Mouse (Mus musculus) stomach, embryonic 16.5 days (tissue): ENCODE results near the gene Sh2d2a. TPM values are rescaled to one million over a fixed set of nuclear protein-coding genes. Genes with fewer than 3 reads are reported as not detected.

Experiments
- ATAC-seq: fragments of 200-750 bp; cut with Nextera tagmentation; 2 replicates; pipeline ENCODE4 v1.8.0; 2017; ENCODE audit warnings: moderate number of reproducible peaks, moderate TSS enrichment; ENCODE audit not compliant: insufficient read depth, low FRiP score
- H3K27ac ChIP-seq: fragments of 300-500 bp; sonication (generic); 2 replicates; pipeline ENCODE4 v1.5.1; 2014; ENCODE audit warnings: low read length
- H3K27me3 ChIP-seq: fragments of 300-500 bp; sonication (generic); 2 replicates; pipeline ENCODE4 v1.6.1; 2014; ENCODE audit warnings: low read length, control low read depth, mixed read lengths; ENCODE audit not compliant: control insufficient read depth, insufficient read depth
- H3K36me3 ChIP-seq: fragments of 300-500 bp; sonication (generic); 2 replicates; pipeline ENCODE4 v1.6.1; 2014; ENCODE audit warnings: low read length; ENCODE audit not compliant: control insufficient read depth, insufficient read depth
- H3K4me1 ChIP-seq: fragments of 300-500 bp; sonication (generic); 2 replicates; pipeline ENCODE4 v1.6.1; 2014; ENCODE audit warnings: low read length, control low read depth, mixed read lengths; ENCODE audit not compliant: control insufficient read depth, insufficient read depth
- H3K4me2 ChIP-seq: fragments of 300-500 bp; sonication (generic); 2 replicates; pipeline ENCODE4 v1.6.1; 2014; ENCODE audit warnings: low read depth, low read length, mixed read lengths
- H3K4me3 ChIP-seq: fragments of 300-500 bp; sonication (generic); replicated peaks from 2 replicates; pipeline ENCODE4 v1.5.1; 2014; ENCODE audit warnings: mild to moderate bottlenecking, low read length
- H3K9ac ChIP-seq: fragments of 300-500 bp; sonication (generic); 2 replicates; pipeline ENCODE4 v1.6.1; 2014; ENCODE audit warnings: low read length
- H3K9me3 ChIP-seq: fragments of 300-500 bp; sonication (generic); replicated peaks from 2 replicates; pipeline ENCODE4 v1.6.1; 2016; ENCODE audit warnings: low read length, control low read depth; ENCODE audit not compliant: control insufficient read depth
- WGBS: fragments of 180-500 bp; shearing (Covaris S2); extraction: QIAGEN DNeasy Blood & Tissue Kit; methylation state at CpG from one replicate; pipeline ENCODE4 v1.1.7; 2014; 5-methylcytosine and 5-hydroxymethylcytosine counted together
- polyA plus RNA-seq: library from polyadenylated mRNA; unstranded; fragments of >200 nt; fragmentation: Nextera tagmentation; extraction: Ambion mirVana; gene quantifications from 2 replicates; pipeline ENCODE4 v1.2.1, GENCODE M21; 2015

Sh2d2a gene
- 0.16 and 0.26 TPM in 2 replicates for polyA plus RNA-seq

- Histone ChIP-seq H3K9ac (no peak within 1 kb of the TSS), H3K27ac (no peak within 1 kb of the TSS), H3K4me2 (no peak within 1 kb of the TSS), H3K9me3 (no peaks in the 10 kb centered on the region), H3K36me3 (no peaks in the 10 kb centered on the region), H3K27me3 (no peaks in the 10 kb centered on the region), H3K4me3 (no peak within 1 kb of the TSS), H3K4me1 (no peaks in the 10 kb centered on the region)
- WGBS, result 70% methylated on average over 7 of the region's 7 CpGs
- no peak for ATAC-seq
Observed at GRCm38 (mm10) chr3:87846650-87847110, at the start of gene Sh2d2a. Gene Sh2d2a, plus strand, starts transcription at chr3:87846755.

- Histone ChIP-seq H3K27ac (no peak overlapping the region), H3K9me3 (no peaks in the 10 kb centered on the region), H3K4me2 (no peak overlapping the region), H3K36me3 (no peaks in the 10 kb centered on the region), H3K4me3 (no peak overlapping the region), H3K27me3 (peaks cover 66% of the 10 kb centered on the region), H3K9ac (no peak overlapping the region), H3K4me1 (peaks cover 16% of the 10 kb centered on the region)
- WGBS, result 57% methylated on average over 5 of the region's 5 CpGs
- ATAC-seq, result peak; percentile 34; the same call in 1 of the 2 replicates
Observed at GRCm38 (mm10) chr3:87801681-87802080, 44.9 kb upstream of the Sh2d2a start.

GRCm38 (mm10) chr3:87804038-87804677 lies 42.4 kb upstream of the Sh2d2a start:
- 5% methylated on average over 26 of the region's 26 CpGs for WGBS
- Histone ChIP-seq H3K36me3 (no peaks in the 10 kb centered on the region), H3K27ac (no peak overlapping the region), H3K4me3 (peak overlapping the region; percentile 36), H3K4me1 (0 out of 2 replicates have a peak, but pooled peaks cover 3% of the 10 kb centered on the region), H3K27me3 (peaks cover 57% of the 10 kb centered on the region), H3K9ac (no peak overlapping the region), H3K4me2 (peak overlapping the region; percentile 56), H3K9me3 (no peaks in the 10 kb centered on the region)
- no peak for ATAC-seq

- Histone ChIP-seq H3K4me1 (peaks cover 7% of the 10 kb centered on the region), H3K36me3 (no peaks in the 10 kb centered on the region), H3K4me2 (peak overlapping the region; percentile 39), H3K27me3 (peaks cover 52% of the 10 kb centered on the region), H3K9me3 (no peaks in the 10 kb centered on the region), H3K9ac (no peak overlapping the region; the same call in 1 of the 2 replicates), H3K4me3 (peak overlapping the region; percentile 26), H3K27ac (no peak overlapping the region)
- 6% methylated on average over 28 of the region's 28 CpGs for WGBS
- ATAC-seq, result peak; percentile 51; the same call in 1 of the 2 replicates
Observed at GRCm38 (mm10) chr3:87809322-87809962, 37.1 kb upstream of the Sh2d2a start.

- Histone ChIP-seq H3K4me3 (no peak overlapping the region), H3K36me3 (no peaks in the 10 kb centered on the region), H3K9ac (no peak overlapping the region), H3K4me2 (no peak overlapping the region), H3K27me3 (peaks cover 39% of the 10 kb centered on the region), H3K27ac (no peak overlapping the region), H3K9me3 (no peaks in the 10 kb centered on the region), H3K4me1 (peaks cover 7% of the 10 kb centered on the region)
- ATAC-seq, result no peak
- WGBS, result 70% methylated on average over 8 of the region's 8 CpGs
Observed at GRCm38 (mm10) chr3:87811297-87811696, 35.3 kb upstream of the Sh2d2a start.

- Histone ChIP-seq H3K4me3 (no peak overlapping the region), H3K4me2 (no peak overlapping the region), H3K4me1 (peaks cover 7% of the 10 kb centered on the region), H3K27ac (no peak overlapping the region), H3K27me3 (peaks cover 39% of the 10 kb centered on the region), H3K36me3 (no peaks in the 10 kb centered on the region), H3K9me3 (no peaks in the 10 kb centered on the region), H3K9ac (no peak overlapping the region)
- ATAC-seq, result no peak
- 76% methylated on average over 4 of the region's 4 CpGs for WGBS
Observed at GRCm38 (mm10) chr3:87812413-87812812, 34.1 kb upstream of the Sh2d2a start.

GRCm38 (mm10) chr3:87812873-87813272 lies 33.7 kb upstream of the Sh2d2a start:
- 48% methylated on average over 10 of the region's 10 CpGs for WGBS
- H3K4me2 ChIP-seq, result no peak overlapping the region
- no peak overlapping the region for H3K4me3 ChIP-seq
- H3K27ac ChIP-seq, result no peak overlapping the region
- H3K27me3 ChIP-seq, result peaks cover 39% of the 10 kb centered on the region
- no peak overlapping the region for H3K9ac ChIP-seq
- H3K9me3 ChIP-seq, result no peaks in the 10 kb centered on the region
- H3K4me1 ChIP-seq, result peaks cover 7% of the 10 kb centered on the region
- H3K36me3 ChIP-seq, result no peaks in the 10 kb centered on the region
- ATAC-seq, result no peak

- no peaks in the 10 kb centered on the region for H3K9me3 ChIP-seq
- H3K4me1 ChIP-seq, result no peaks in the 10 kb centered on the region
- WGBS, result 56% methylated on average over 6 of the region's 6 CpGs
- no peak overlapping the region for H3K4me2 ChIP-seq
- H3K4me3 ChIP-seq, result no peak overlapping the region
- ATAC-seq, result no peak
- H3K27me3 ChIP-seq, result peaks cover 7% of the 10 kb centered on the region; the same call in 1 of the 2 replicates
- no peaks in the 10 kb centered on the region for H3K36me3 ChIP-seq
- H3K27ac ChIP-seq, result no peak overlapping the region
- H3K9ac ChIP-seq, result no peak overlapping the region
Observed at GRCm38 (mm10) chr3:87816166-87816565, 30.4 kb upstream of the Sh2d2a start.

GRCm38 (mm10) chr3:87816646-87817093 lies 29.9 kb upstream of the Sh2d2a start:
- peak; percentile 44; the same call in 1 of the 2 replicates for ATAC-seq
- Histone ChIP-seq H3K9ac (0 out of 2 replicates have a peak overlapping the region, but pooled peaks have one; percentile 32), H3K4me3 (no peak overlapping the region), H3K9me3 (no peaks in the 10 kb centered on the region), H3K36me3 (no peaks in the 10 kb centered on the region), H3K27me3 (peaks cover 2% of the 10 kb centered on the region; the same call in 1 of the 2 replicates), H3K27ac (no peak overlapping the region), H3K4me1 (no peaks in the 10 kb centered on the region), H3K4me2 (no peak overlapping the region)
- WGBS, result 8% methylated on average over 12 of the region's 12 CpGs
